Mouse (Mus musculus) intestine, postnatal 0 days (tissue): Measurements from ENCODE around the gene Hdac11. TPM values are rescaled to one million over a fixed set of nuclear protein-coding genes. Genes with fewer than 3 reads are reported as not detected.

ENCODE experiments used
- ATAC-seq: fragments of 200-750 bp; cut with Nextera tagmentation; 2 replicates; pipeline ENCODE4 v1.8.0; 2017; ENCODE audit warnings: mild to moderate bottlenecking, moderate TSS enrichment, moderate library complexity
- H3K27ac ChIP-seq: fragments of 300-500 bp; sonication (generic); 2 replicates; pipeline ENCODE4 v1.5.1; 2014; ENCODE audit warnings: mild to moderate bottlenecking, low read depth, low read length, moderate library complexity
- H3K27me3 ChIP-seq: fragments of 300-500 bp; sonication (generic); replicated peaks from 2 replicates; pipeline ENCODE4 v1.6.1; 2014; ENCODE audit warnings: low read length, mixed read lengths; ENCODE audit not compliant: control insufficient read depth, insufficient read depth
- H3K36me3 ChIP-seq: fragments of 300-500 bp; sonication (generic); 2 replicates; pipeline ENCODE4 v1.6.1; 2014; ENCODE audit warnings: mild to moderate bottlenecking, moderate library complexity; ENCODE audit not compliant: control insufficient read depth, insufficient read depth
- H3K4me1 ChIP-seq: fragments of 300-500 bp; sonication (generic); replicated peaks from 2 replicates; pipeline ENCODE4 v1.6.1; 2014; ENCODE audit warnings: antibody characterized with exemption, low read length, mixed read lengths; ENCODE audit not compliant: control insufficient read depth, insufficient read depth
- H3K4me2 ChIP-seq: fragments of 300-500 bp; sonication (generic); replicated peaks from 2 replicates; pipeline ENCODE4 v1.6.1; 2014; ENCODE audit warnings: low read depth, mild to moderate bottlenecking, moderate library complexity
- H3K4me3 ChIP-seq: fragments of 300-500 bp; sonication (generic); 2 replicates; pipeline ENCODE4 v1.5.1; 2014; ENCODE audit warnings: low read depth, low read length
- H3K9ac ChIP-seq: fragments of 300-500 bp; sonication (generic); 2 replicates; pipeline ENCODE4 v1.6.1; 2014; ENCODE audit warnings: mild to moderate bottlenecking, low read depth, low read length
- H3K9me3 ChIP-seq: fragments of 300-500 bp; sonication (generic); 2 replicates; pipeline ENCODE4 v1.6.1; 2016; ENCODE audit warnings: mixed run types; ENCODE audit not compliant: control insufficient read depth
- CTCF ChIP-seq: sonication (generic); IDR thresholded peaks from 2 replicates; pipeline ENCODE4 v1.5.1; 2016; ENCODE audit warnings: low read depth, mild to moderate bottlenecking, control low read depth, antibody characterized with exemption, moderate library complexity
- WGBS: fragments of 180-500 bp; shearing (Covaris S2); extraction: QIAGEN DNeasy Blood & Tissue Kit; methylation state at CpG from one replicate; pipeline ENCODE4 v1.1.7; 2014; 5-methylcytosine and 5-hydroxymethylcytosine counted together
- polyA plus RNA-seq: library from polyadenylated mRNA; unstranded; fragments of >200 nt; fragmentation: Nextera tagmentation; extraction: Ambion mirVana; gene quantifications from 2 replicates; pipeline ENCODE4 v1.2.1, GENCODE M21; 2015

The Hdac11 gene
- polyA plus RNA-seq, 1 experiment from 2014 or later = 4.8 TPM

DNA sequence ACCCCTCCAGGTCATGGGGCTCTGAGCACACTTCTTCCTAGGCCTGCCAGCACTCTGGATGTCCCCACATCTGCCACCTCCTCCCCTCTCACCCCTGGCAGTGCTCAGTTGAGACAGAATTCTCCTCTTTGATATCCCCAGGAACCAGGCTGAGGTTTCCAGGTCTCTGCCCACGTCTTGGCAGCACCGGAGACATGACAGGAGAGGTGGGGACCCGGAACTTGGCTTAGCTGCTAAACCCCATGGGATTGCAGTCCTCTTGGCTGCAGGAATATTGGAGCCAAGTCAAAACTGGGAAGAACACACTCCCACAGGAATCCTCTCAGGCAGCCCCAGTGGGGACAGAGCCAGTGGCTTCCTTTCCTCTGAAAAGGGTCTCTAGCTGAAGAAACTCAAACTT is 31.4 kb downstream of the Hdac11 start:
- TF ChIP-seq CTCF = no peak
- H3K9ac ChIP-seq = no peak overlapping the region
- H3K36me3 ChIP-seq = no peaks in the 10 kb centered on the region
- no peak overlapping the region for H3K4me3 ChIP-seq
- ATAC-seq = no peak
- 69% methylated on average over 3 of the region's 3 CpGs for WGBS
- H3K9me3 ChIP-seq = no peaks in the 10 kb centered on the region
- H3K27me3 ChIP-seq = no peaks in the 10 kb centered on the region
- no peak overlapping the region for H3K4me2 ChIP-seq
- H3K27ac ChIP-seq = no peak overlapping the region
- no peaks in the 10 kb centered on the region for H3K4me1 ChIP-seq

DNA sequence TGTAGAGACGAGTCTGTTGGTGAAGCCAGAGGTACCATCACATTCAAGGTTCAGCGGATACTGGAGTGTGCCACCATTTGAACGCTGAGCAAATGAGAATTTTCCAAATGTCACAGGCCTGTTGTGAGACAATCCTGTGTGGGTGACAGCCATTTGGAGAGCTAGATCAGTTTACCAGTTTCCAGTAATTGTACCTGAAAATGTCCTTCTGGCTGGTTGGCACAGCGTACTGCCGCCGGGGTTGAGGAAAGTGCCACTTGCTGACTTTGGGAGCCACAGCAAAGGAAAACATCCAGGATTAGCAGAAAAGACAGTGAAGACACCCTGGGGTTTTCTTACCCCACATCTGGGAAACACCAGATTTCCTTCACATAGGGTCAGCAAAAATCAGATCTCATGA is 33.5 kb downstream of the Hdac11 start:
- no peak overlapping the region for H3K4me3 ChIP-seq
- no peak overlapping the region for H3K9ac ChIP-seq
- H3K4me2 ChIP-seq = no peak overlapping the region
- no peak for TF ChIP-seq CTCF
- no peaks in the 10 kb centered on the region for H3K9me3 ChIP-seq
- WGBS = 92% methylated on average over 6 of the region's 6 CpGs
- ATAC-seq = no peak
- no peaks in the 10 kb centered on the region for H3K27me3 ChIP-seq
- H3K27ac ChIP-seq = no peak overlapping the region
- no peaks in the 10 kb centered on the region for H3K4me1 ChIP-seq
- no peaks in the 10 kb centered on the region for H3K36me3 ChIP-seq

DNA sequence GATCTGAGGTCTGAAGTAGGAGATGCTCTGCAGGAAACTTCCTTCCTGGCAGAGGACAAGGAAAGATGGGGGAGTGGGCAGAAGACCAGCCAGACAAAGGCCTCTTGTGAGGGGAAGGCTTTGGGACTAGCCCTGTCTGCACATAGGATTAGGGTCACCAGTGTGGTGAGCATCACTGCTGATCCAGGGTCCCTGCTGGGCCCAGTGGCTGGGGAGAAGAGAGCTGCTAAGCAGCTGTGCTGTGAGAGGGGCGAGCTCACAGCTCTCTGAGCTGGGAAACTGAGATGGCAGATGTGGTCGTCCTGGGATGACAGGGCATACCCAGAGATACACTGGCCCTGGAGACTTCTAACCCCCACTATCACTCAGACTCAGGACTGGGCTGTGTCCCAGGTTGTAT is 35.0 kb downstream of the Hdac11 start:
- ATAC-seq = no peak
- H3K4me3 ChIP-seq = no peak overlapping the region
- no peak overlapping the region for H3K4me2 ChIP-seq
- H3K27me3 ChIP-seq = no peaks in the 10 kb centered on the region
- WGBS = 57% methylated on average over 2 of the region's 2 CpGs
- TF ChIP-seq CTCF = no peak
- no peaks in the 10 kb centered on the region for H3K36me3 ChIP-seq
- no peak overlapping the region for H3K9ac ChIP-seq
- H3K9me3 ChIP-seq = no peaks in the 10 kb centered on the region
- H3K4me1 ChIP-seq = no peaks in the 10 kb centered on the region
- H3K27ac ChIP-seq = no peak overlapping the region

DNA sequence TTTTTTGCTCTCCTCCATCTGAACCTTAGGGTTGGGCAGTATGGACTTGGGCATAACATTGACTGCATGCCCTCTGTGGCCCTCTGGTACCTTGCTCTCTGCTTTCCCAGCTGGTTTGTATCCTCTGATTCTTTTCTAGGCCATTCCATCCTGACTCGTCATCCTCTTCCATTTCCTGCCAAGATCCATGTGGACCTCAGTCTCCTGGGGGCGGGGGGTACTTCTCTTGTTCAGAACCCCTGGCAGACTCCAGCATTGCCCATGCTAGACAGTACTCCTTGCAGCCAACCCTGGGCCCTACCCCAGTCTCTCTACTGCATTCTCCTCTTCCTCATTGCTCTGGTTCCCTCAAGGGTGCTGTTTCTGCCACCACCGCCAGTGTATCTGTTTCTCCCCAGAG is 36.0 kb downstream of the Hdac11 start:
- Histone ChIP-seq H3K36me3 (no peaks in the 10 kb centered on the region), H3K4me3 (no peak overlapping the region), H3K9me3 (no peaks in the 10 kb centered on the region), H3K4me1 (no peaks in the 10 kb centered on the region), H3K4me2 (no peak overlapping the region), H3K9ac (no peak overlapping the region), H3K27ac (no peak overlapping the region), H3K27me3 (no peaks in the 10 kb centered on the region)
- TF ChIP-seq CTCF = no peak
- ATAC-seq = no peak
- 70% methylated on average over 3 of the region's 3 CpGs for WGBS

DNA sequence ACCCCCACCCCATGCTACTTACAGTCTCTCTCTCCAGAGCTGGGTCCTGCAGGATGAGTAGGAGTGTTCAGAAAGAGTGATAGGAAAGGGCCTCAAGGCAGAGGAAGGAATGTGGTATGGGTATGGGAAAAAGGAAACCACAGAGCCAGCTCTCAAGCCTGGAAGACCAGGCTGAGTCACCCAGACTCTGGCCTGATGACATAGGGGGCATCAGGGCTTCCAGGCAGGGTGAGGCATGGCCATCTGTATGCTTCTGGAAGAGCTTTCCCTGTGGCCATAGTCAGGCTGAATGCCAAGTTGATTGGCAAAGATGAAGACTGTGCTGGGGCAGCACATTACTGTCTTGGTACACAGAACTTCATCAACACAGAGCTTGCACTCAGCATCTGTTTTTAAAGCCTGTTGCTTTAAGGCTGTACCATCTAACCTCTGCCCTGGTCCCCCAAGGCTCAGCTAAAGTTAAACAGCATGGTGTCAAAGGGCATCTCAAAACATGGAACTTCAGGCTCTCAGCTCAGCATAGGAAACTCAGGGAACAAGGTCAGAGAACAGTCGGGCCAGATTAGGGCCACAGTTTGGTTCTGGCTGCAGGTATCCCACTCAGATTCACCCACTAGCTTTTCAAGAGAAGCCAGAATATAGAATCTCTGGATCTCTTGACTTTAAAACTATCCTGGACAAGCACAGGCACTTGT is 36.5 kb downstream of the Hdac11 start:
- Histone ChIP-seq H3K27me3 (no peaks in the 10 kb centered on the region), H3K4me3 (no peak overlapping the region), H3K4me1 (no peaks in the 10 kb centered on the region), H3K9ac (no peak overlapping the region), H3K36me3 (no peaks in the 10 kb centered on the region), H3K27ac (no peak overlapping the region), H3K9me3 (no peaks in the 10 kb centered on the region), H3K4me2 (no peak overlapping the region)
- ATAC-seq = no peak
- 43% methylated on average over 1 of the region's 1 CpGs for WGBS
- TF ChIP-seq CTCF = no peak

DNA sequence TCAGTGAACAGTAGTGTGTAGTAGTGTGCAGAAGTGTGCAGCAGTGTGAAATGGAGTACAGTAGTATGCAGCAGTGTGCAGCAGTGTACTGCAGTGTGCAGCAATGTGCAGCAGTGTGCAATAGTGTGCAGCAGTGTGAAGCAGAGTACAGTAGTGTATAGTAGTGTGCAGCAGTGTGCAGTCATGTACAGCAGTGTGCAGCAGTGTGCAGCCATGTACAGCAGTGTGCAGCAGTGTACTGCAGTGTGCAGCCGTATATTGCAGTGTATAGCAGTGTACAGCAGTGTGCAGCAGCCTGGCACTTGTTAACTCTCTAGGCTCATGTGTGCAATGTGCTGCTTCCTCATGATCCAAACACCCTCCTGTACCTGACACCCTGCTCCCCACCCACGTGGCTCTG is 42.0 kb downstream of the Hdac11 start:
- TF ChIP-seq CTCF = no peak
- Histone ChIP-seq H3K4me3 (no peak overlapping the region), H3K9me3 (no peaks in the 10 kb centered on the region), H3K4me1 (no peaks in the 10 kb centered on the region), H3K4me2 (no peak overlapping the region), H3K27ac (no peak overlapping the region), H3K9ac (no peak overlapping the region), H3K27me3 (no peaks in the 10 kb centered on the region), H3K36me3 (no peaks in the 10 kb centered on the region)
- WGBS = 65% methylated on average over 2 of the region's 2 CpGs
- no peak for ATAC-seq
